Mouse (Mus musculus) MEL (cell line): ENCODE results near the gene Zbtb38. TPM values are rescaled to one million over a fixed set of nuclear protein-coding genes. Genes with fewer than 3 reads are reported as not detected.

Experiments used
- DNase-seq: peaks from one replicate; pipeline ENCODE4 v3.0.0; 2011; ENCODE audit warnings: low read depth, low spot score
- H3K27ac ChIP-seq: 2 replicates; pipeline ENCODE4 v1.5.1; 2012; ENCODE audit warnings: low read depth, mild to moderate bottlenecking, control low read depth, low read length, moderate library complexity; ENCODE audit not compliant: control insufficient read depth
- H3K27me3 ChIP-seq, 2 experiments: fragments of 150-350 bp in 1 of 2; sonication (generic) in 1 of 2; 2 replicates each; pipeline ENCODE4 v1.6.1; 2012; ENCODE audit warnings: low read length in 2 of 2, mild to moderate bottlenecking in 2 of 2, improper control_type of control experiment in 1 of 2, moderate library complexity in 1 of 2; ENCODE audit not compliant: insufficient read depth in 2 of 2, control insufficient read depth in 1 of 2
- H3K36me3 ChIP-seq, 2 experiments: 2 replicates each; pipeline ENCODE4 v1.6.1; 2012 to 2014; ENCODE audit warnings: low read length in 2 of 2, improper control_type of control experiment in 1 of 2, inconsistent platforms in 1 of 2, mild to moderate bottlenecking in 1 of 2; ENCODE audit not compliant: insufficient read depth in 2 of 2, control insufficient read depth in 1 of 2
- H3K4me1 ChIP-seq, 2 experiments: fragments of 150-350 bp in 1 of 2; sonication (generic) in 1 of 2; 2 replicates each; pipeline ENCODE4 v1.6.1; 2012; ENCODE audit warnings: low read length in 2 of 2, improper control_type of control experiment in 1 of 2, mild to moderate bottlenecking in 1 of 2; ENCODE audit not compliant: insufficient read depth in 2 of 2, control insufficient read depth in 1 of 2
- H3K4me3 ChIP-seq, 2 experiments: fragments of 150-350 bp in 1 of 2; sonication (generic) in 1 of 2; 2 replicates each; pipeline ENCODE4 v1.5.1; 2012; ENCODE audit warnings: low read depth in 2 of 2, low read length in 2 of 2, mild to moderate bottlenecking in 2 of 2, moderate library complexity in 2 of 2, control low read depth in 1 of 2, improper control_type of control experiment in 1 of 2; ENCODE audit not compliant: control insufficient read depth in 1 of 2, insufficient read depth in 1 of 2
- H3K79me2 ChIP-seq: 2 replicates; pipeline ENCODE4 v1.6.1; 2012; ENCODE audit warnings: mild to moderate bottlenecking, low read length, moderate library complexity; ENCODE audit not compliant: control insufficient read depth, poor library complexity, insufficient read depth
- H3K9ac ChIP-seq: 2 replicates; pipeline ENCODE4 v1.6.1; 2012; ENCODE audit warnings: low read depth, mild to moderate bottlenecking, control low read depth, low read length, moderate library complexity; ENCODE audit not compliant: control insufficient read depth, poor library complexity, severe bottlenecking
- H3K9me3 ChIP-seq: fragments of 150-350 bp; sonication (generic); replicated peaks from 2 replicates; pipeline ENCODE4 v1.6.1; 2012; ENCODE audit warnings: mild to moderate bottlenecking, low read length, improper control_type of control experiment, moderate library complexity; ENCODE audit not compliant: insufficient read depth
- CHD1 ChIP-seq: IDR thresholded peaks from 2 replicates; pipeline ENCODE4 v1.6.1; 2012; ENCODE audit warnings: low read depth, mild to moderate bottlenecking, inconsistent platforms, low read length, improper control_type of control experiment
- CTCF ChIP-seq, 3 experiments: IDR thresholded peaks in 2 of 3; conservative IDR thresholded peaks in 1 of 3; 2 replicates each; pipeline ENCODE4 v1.5.1; 2011 to 2012; ENCODE audit warnings: low read length in 3 of 3, low read depth in 2 of 3, mild to moderate bottlenecking in 2 of 3, improper control_type of control experiment in 1 of 3, inconsistent platforms in 1 of 3, mixed read lengths in 1 of 3, moderate library complexity in 1 of 3; ENCODE audit not compliant: control insufficient read depth in 1 of 3, insufficient read depth in 1 of 3, poor library complexity in 1 of 3, severe bottlenecking in 1 of 3
- ELF1 ChIP-seq: IDR thresholded peaks from 2 replicates; pipeline ENCODE4 v1.6.1; 2014; ENCODE audit warnings: low read depth, mild to moderate bottlenecking, inconsistent platforms, low read length, improper control_type of control experiment, moderate library complexity
- GABPA ChIP-seq: IDR thresholded peaks from 2 replicates; pipeline ENCODE4 v1.6.1; 2012; ENCODE audit warnings: low read depth, mild to moderate bottlenecking, inconsistent platforms, low read length, improper control_type of control experiment, moderate library complexity
- GATA1 ChIP-seq: IDR thresholded peaks from 2 replicates; pipeline ENCODE4 v1.6.1; 2011; ENCODE audit warnings: low read depth, low read length, improper control_type of control experiment
- MYB ChIP-seq: IDR thresholded peaks from 2 replicates; pipeline ENCODE4 v1.6.1; 2011; ENCODE audit warnings: mild to moderate bottlenecking, low read depth, low read length, improper control_type of control experiment
- MYC ChIP-seq: IDR thresholded peaks from 2 replicates; pipeline ENCODE4 v1.6.1; 2011; ENCODE audit warnings: low read depth, mild to moderate bottlenecking, low read length, improper control_type of control experiment, moderate library complexity
- NELFE ChIP-seq: IDR thresholded peaks from 2 replicates; pipeline ENCODE4 v1.6.1; 2011; ENCODE audit warnings: low read depth, low read length, improper control_type of control experiment
- POLR2A ChIP-seq, 2 experiments: IDR thresholded peaks; 2 replicates each; pipeline ENCODE4 v1.6.1; 2011 to 2012; ENCODE audit warnings: low read length in 2 of 2, mild to moderate bottlenecking in 2 of 2, control low read depth in 1 of 2, improper control_type of control experiment in 1 of 2, low read depth in 1 of 2, moderate library complexity in 1 of 2; ENCODE audit not compliant: control insufficient read depth in 1 of 2, insufficient read depth in 1 of 2, poor library complexity in 1 of 2
- POLR2AphosphoS2 ChIP-seq: IDR thresholded peaks from 2 replicates; pipeline ENCODE4 v1.6.1; 2011; ENCODE audit warnings: low read length, improper control_type of control experiment
- POLR2AphosphoS5 ChIP-seq: IDR thresholded peaks from 2 replicates; pipeline ENCODE4 v1.6.1; 2012; ENCODE audit warnings: low read depth, borderline replicate concordance, mild to moderate bottlenecking, inconsistent platforms, low read length, moderate library complexity, mixed read lengths
- RAD21 ChIP-seq: IDR thresholded peaks from 2 replicates; pipeline ENCODE4 v1.6.1; 2011; ENCODE audit warnings: mild to moderate bottlenecking, low read depth, low read length, improper control_type of control experiment
- SIN3A ChIP-seq: IDR thresholded peaks from 2 replicates; pipeline ENCODE4 v1.6.1; 2012; ENCODE audit warnings: low read length, improper control_type of control experiment, inconsistent platforms
- TAL1 ChIP-seq: IDR thresholded peaks from 2 replicates; pipeline ENCODE4 v1.6.1; 2012; ENCODE audit warnings: mild to moderate bottlenecking, inconsistent platforms, low read length, moderate library complexity, mixed read lengths
- TBP ChIP-seq: IDR thresholded peaks from 2 replicates; pipeline ENCODE4 v1.8.0; 2011; ENCODE audit warnings: low read depth, low read length, improper control_type of control experiment
- ZC3H11A ChIP-seq: IDR thresholded peaks from 2 replicates; pipeline ENCODE4 v1.6.1; 2012; ENCODE audit warnings: low read depth, mild to moderate bottlenecking, inconsistent platforms, low read length, improper control_type of control experiment
- ZKSCAN1 ChIP-seq: IDR thresholded peaks from 2 replicates; pipeline ENCODE4 v1.6.1; 2012; ENCODE audit warnings: low read depth, mild to moderate bottlenecking, inconsistent platforms, low read length, improper control_type of control experiment, moderate library complexity
- ZMIZ1 ChIP-seq: IDR thresholded peaks from 2 replicates; pipeline ENCODE4 v1.6.1; 2012; ENCODE audit warnings: low read depth, mild to moderate bottlenecking, inconsistent platforms, low read length, improper control_type of control experiment, moderate library complexity
- polyA plus RNA-seq, 2 experiments: library from polyadenylated mRNA; stranded (reverse) in 1 of 2; unstranded in 1 of 2; fragments of >175 nt in 1 of 2; fragments of >200 nt in 1 of 2; gene quantifications; 2 replicates each; pipeline versions ENCODE4 v1.2.1 to v1.2.4; 2012; ENCODE audit warnings: low replicate concordance in 2 of 2, low read depth in 1 of 2; ENCODE audit not compliant: insufficient read length in 2 of 2, insufficient read depth in 1 of 2, missing spikeins in 1 of 2
- total RNA-seq: library from RNA; depleted of rRNA; stranded (reverse); fragments of 300-350 nt; gene quantifications from 2 replicates; pipeline ENCODE4 v1.2.3, GENCODE M21; 2012

Zbtb38 gene
- total and polyA plus RNA-seq, 3 experiments = 10.9 to 65.0 (median 12.2) TPM

- Histone ChIP-seq H3K9ac (no peak overlapping the region), H3K36me3 (peaks cover 0 to 7% of the 10 kb centered on the region in 2 experiments; a peak in 2 of 4 replicates), H3K27ac (no peak overlapping the region), H3K4me1 (peaks cover 0 to 10% of the 10 kb centered on the region in 2 experiments; a peak in 3 of 4 replicates), H3K4me3 (no peak overlapping the region), H3K27me3 (no peaks in the 10 kb centered on the region), H3K79me2 (no peaks in the 10 kb centered on the region), H3K9me3 (no peaks in the 10 kb centered on the region)
- TF ChIP-seq POLR2AphosphoS2 (no peak), RAD21 (no peak), MYB (no peak), SIN3A (no peak), NELFE (no peak), MYC (no peak), ELF1 (no peak), ZMIZ1 (no peak), ZKSCAN1 (no peak)
- no peak for DNase-seq
Observed at GRCm38 (mm10) chr9:96754625-96754969, 2.0 kb upstream of the Zbtb38 start.

- Histone ChIP-seq H3K79me2 (no peaks in the 10 kb centered on the region), H3K9me3 (no peaks in the 10 kb centered on the region), H3K9ac (no peak overlapping the region), H3K4me1 (peaks cover 0 to 10% of the 10 kb centered on the region in 2 experiments; a peak in 3 of 4 replicates), H3K27me3 (no peaks in the 10 kb centered on the region), H3K36me3 (peaks cover 0 to 7% of the 10 kb centered on the region in 2 experiments; a peak in 2 of 4 replicates), H3K4me3 (no peak overlapping the region), H3K27ac (no peak overlapping the region)
- TF ChIP-seq CTCF (IDR thresholded peaks at IDR 0.05 in 2 of 3, conservative IDR thresholded peaks at IDR 0.05 in 1 of 3; ENCODE audit: control insufficient read depth in 1 of 3, insufficient read depth in 1 of 3, low read depth in 2 of 3, low read length in 3 of 3, poor library complexity in 1 of 3, severe bottlenecking in 1 of 3) (no peak), ZKSCAN1 (no peak), TAL1 (no peak), TBP (no peak), CHD1 (no peak), POLR2AphosphoS5 (no peak), POLR2AphosphoS2 (no peak), POLR2A (IDR thresholded peaks at IDR 0.05; ENCODE audit: control insufficient read depth in 1 of 2, insufficient read depth in 1 of 2, low read depth in 1 of 2, low read length in 2 of 2, poor library complexity in 1 of 2) (no peak), GABPA (no peak), ELF1 (no peak), GATA1 (no peak), ZC3H11A (no peak), RAD21 (no peak)
- no peak for DNase-seq
Observed at GRCm38 (mm10) chr9:96753921-96754624, 1.4 kb upstream of the Zbtb38 start.
